ENCODE assay signal across 12 mouse cellular contexts in the genomic region with DNA sequence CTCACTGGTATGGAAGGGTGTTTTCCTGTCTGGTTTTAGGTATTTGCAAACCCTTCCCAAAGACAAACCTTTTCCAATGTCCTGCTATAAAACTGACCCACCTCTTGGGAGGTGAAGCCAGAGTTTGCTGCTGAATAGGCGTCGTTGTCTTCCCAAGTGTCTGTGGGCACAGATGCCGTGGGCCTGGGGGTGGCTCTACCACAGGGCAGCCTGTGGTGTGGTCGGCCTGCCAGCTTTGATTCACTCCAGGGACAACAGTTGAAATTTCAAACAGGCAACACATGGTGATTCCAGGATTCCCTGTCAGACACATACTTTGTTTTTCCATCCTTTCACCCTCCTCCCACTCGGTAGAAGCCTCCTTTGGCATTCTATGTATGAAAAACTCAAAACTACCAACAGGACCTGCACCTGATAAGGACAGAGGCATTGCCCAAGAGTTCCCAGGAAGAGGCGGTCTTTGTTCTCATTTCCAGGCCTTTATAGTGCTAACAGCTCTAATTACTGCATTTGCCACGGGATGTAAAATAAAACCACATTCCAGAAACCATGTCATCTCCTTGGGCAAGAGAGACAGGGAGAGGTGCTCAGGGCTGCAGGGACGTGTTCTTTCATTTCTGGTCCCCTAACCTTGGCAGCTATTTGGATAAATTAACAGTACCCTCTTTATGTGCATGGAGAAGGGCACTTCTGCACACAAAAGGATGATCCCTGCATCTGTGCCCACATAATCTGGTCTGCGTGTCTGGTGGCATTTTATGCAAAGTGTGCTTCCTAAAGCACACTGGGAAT. TPM values are rescaled to one million over a fixed set of nuclear protein-coding genes. Genes with fewer than 3 reads are reported as not detected.
DNase-seq lines count a peak whose midpoint lies in the region; ATAC-seq lines count a peak whose summit lies in the region.
"Had no signal": no experiment of that assay in that cellular context is flagged by ENCODE, and none has a peak within 500 bp of the region (broad histone marks: within the 10 kb centered on the region; RNA-seq: fewer than 3 reads in every experiment).

No protein-coding gene starts in this region.

- H3K36me3 ChIP-seq in kidney, embryonic 15.5 days: no peaks in the 10 kb centered on the region
- H3K36me3 ChIP-seq in embryonic facial prominence, embryonic 12.5 days: no peaks in the 10 kb centered on the region
- H3K36me3 ChIP-seq in midbrain, embryonic 14.5 days (ENCODE audit: control insufficient read depth, insufficient read depth, low read length): no peaks in the 10 kb centered on the region

- no peak overlapping the region for H3K9ac ChIP-seq in kidney, embryonic 15.5 days
- H3K9ac ChIP-seq in embryonic facial prominence, embryonic 12.5 days: no peak overlapping the region
- no peak overlapping the region for H3K9ac ChIP-seq in midbrain, embryonic 14.5 days (replicated peaks; ENCODE audit: low read length)

- ATAC-seq in kidney, embryonic 15.5 days (replicated peaks; ENCODE audit: low FRiP score): no peak
- ATAC-seq in embryonic facial prominence, embryonic 12.5 days (ENCODE audit: insufficient number of reproducible peaks, insufficient read depth, low FRiP score, low TSS enrichment): no peak
- no peak for ATAC-seq in midbrain, embryonic 14.5 days (ENCODE audit: low FRiP score, low TSS enrichment)

- no peak overlapping the region for H3K4me3 ChIP-seq in kidney, embryonic 15.5 days (replicated peaks)
- H3K4me3 ChIP-seq in embryonic facial prominence, embryonic 12.5 days: no peak overlapping the region
- H3K4me3 ChIP-seq in midbrain, embryonic 14.5 days (replicated peaks; ENCODE audit: low read depth, low read length): no peak overlapping the region

- H3K4me1 ChIP-seq in kidney, embryonic 15.5 days: peaks cover 22% of the 10 kb centered on the region
- peaks cover 11% of the 10 kb centered on the region; the same call in 1 of the 2 replicates for H3K4me1 ChIP-seq in embryonic facial prominence, embryonic 12.5 days
- H3K4me1 ChIP-seq in midbrain, embryonic 14.5 days (ENCODE audit: control insufficient read depth, insufficient read depth, low read length): peaks cover 10% of the 10 kb centered on the region

- H3K27ac ChIP-seq in kidney, embryonic 15.5 days: peak overlapping the region; percentile 49
- H3K27ac ChIP-seq in embryonic facial prominence, embryonic 12.5 days: peak overlapping the region; percentile 41; the same call in 1 of the 2 replicates
- H3K27ac ChIP-seq in midbrain, embryonic 14.5 days (replicated peaks; ENCODE audit: low read depth, low read length): peak overlapping the region; percentile 68

- H3K27me3 ChIP-seq in kidney, embryonic 15.5 days: no peaks in the 10 kb centered on the region
- H3K27me3 ChIP-seq in embryonic facial prominence, embryonic 12.5 days: no peaks in the 10 kb centered on the region
- H3K27me3 ChIP-seq in midbrain, embryonic 14.5 days (ENCODE audit: control insufficient read depth, insufficient read depth, low read length): no peaks in the 10 kb centered on the region

- H3K4me2 ChIP-seq in kidney, embryonic 15.5 days: no peak overlapping the region
- H3K4me2 ChIP-seq in embryonic facial prominence, embryonic 12.5 days (replicated peaks): no peak overlapping the region
- H3K4me2 ChIP-seq in midbrain, embryonic 14.5 days (ENCODE audit: low read length): no peak overlapping the region

- 33% methylated on average over 9 of the region's 9 CpGs for WGBS in kidney, embryonic 15.5 days
- WGBS in embryonic facial prominence, embryonic 12.5 days: 39% methylated on average over 9 of the region's 9 CpGs
- 52% methylated on average over 9 of the region's 9 CpGs for WGBS in midbrain, embryonic 14.5 days

- no peak for DNase-seq in kidney, postnatal 25 days
- DNase-seq in MN1 (ENCODE audit: low spot score): peak; percentile 44
- peak; percentile 41 for DNase-seq in midbrain, embryonic 14.5 days
- DNase-seq in thymus, adult 18-20 months: no peak
- DNase-seq in ovary, adult 18-20 months (ENCODE audit: low spot score): no peak
- DNase-seq: heart, postnatal 10 days; kidney, postnatal 10 days; left cerebral cortex, postnatal 4 days; lung, adult 2 months; right cerebral cortex, postnatal 25 days had no signal

- H3K9me3 ChIP-seq in kidney, embryonic 15.5 days (replicated peaks): no peaks in the 10 kb centered on the region
- no peaks in the 10 kb centered on the region for H3K9me3 ChIP-seq in embryonic facial prominence, embryonic 12.5 days
- no peaks in the 10 kb centered on the region for H3K9me3 ChIP-seq in midbrain, embryonic 14.5 days (ENCODE audit: control insufficient read depth, low read length)

RNA-seq across cellular contexts. Expression of a gene that starts 10.1 kb away (rescaled TPM):
- polyA plus RNA-seq in kidney, embryonic 15.5 days (2015; fragmentation: Nextera tagmentation; extraction: Ambion mirVana): 21.8 and 22.9 TPM in 2 replicates
- 23.3 and 24.7 TPM in 2 replicates for polyA plus RNA-seq in embryonic facial prominence, embryonic 12.5 days (2016; fragmentation: Nextera tagmentation; extraction: Ambion mirVana)
- 3.5 and 3.8 TPM in 2 replicates for polyA plus RNA-seq in midbrain, embryonic 14.5 days (2014; fragmentation: Nextera tagmentation; extraction: Ambion mirVana)

Comparison
In these comparisons a context has a peak if more than half of its experiments do, and no peak if none do; other contexts are left out.
1. DNase-seq: peak in MN1 (single experiment) and midbrain, embryonic 14.5 days (single experiment); none in kidney, postnatal 25 days (0 of 2), thymus, adult 18-20 months (0 of 2) and ovary, adult 18-20 months (single experiment).
2. Peak in every context shown above with its lines, with median percentiles within 50 percentile points of each other: H3K27ac ChIP-seq.